Mouse (Mus musculus) T-helper 17 cell (primary cell): ENCODE results near the gene Zcchc3.

ENCODE experiments used
- in situ Hi-C, 2 experiments: fragments of 300-600 bp; cut with MboI, MseI; formaldehyde crosslinking; loops; 1 replicate in 1 of 2; 2 replicates in 1 of 2; pipeline ENCODE4 v1.15.1; 2025; ENCODE audit warnings: high pct_unique_total_duplicates in 2 of 2

The Zcchc3 gene

DNA sequence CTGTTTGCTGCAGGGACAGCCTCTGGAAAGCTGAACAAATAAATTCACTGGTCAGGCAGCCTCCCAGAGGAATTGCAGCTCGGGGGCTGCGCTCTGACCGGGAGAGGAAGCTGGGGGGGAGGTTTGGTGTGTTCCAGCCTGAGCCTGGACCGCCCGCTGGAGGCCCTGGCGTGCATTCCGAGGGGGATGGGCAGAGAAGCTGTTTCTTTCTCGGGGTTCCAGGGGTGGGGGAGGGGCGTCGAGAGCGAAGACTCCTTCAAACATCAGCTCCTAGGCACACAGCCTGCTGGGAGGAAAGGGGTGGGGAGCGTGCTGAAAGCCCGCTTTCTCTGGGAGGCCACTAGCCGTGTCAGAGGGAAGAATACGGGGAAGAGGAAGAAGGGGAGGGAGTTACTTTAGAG is 3.9 kb downstream of the Zcchc3 start:
- in situ Hi-C loops = loop anchor here in 1 of 2 experiments (10.0 kb wide), 1 partner anchor 1386 kb away; no protein-coding TSS in a partner anchor

DNA sequence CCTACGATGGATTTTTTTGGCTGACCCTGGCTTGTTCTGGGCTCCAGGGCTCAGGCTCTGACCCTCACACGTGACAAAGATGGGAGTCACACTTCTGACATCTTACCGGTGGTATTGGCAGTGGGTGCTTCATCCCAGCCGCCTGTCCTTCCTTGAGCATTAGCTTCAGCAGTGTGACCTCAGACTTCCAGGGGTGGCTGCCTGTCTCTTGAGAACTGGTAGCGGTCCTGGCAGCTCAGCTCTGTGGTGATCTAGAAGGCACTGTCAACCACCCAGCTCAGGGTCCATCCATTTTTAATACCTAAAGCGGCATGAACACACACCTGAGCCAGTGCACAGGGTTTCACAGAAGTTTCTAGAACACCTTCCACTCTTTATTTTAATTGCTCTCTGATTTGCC is 5.0 kb downstream of the Zcchc3 start:
- in situ Hi-C loops = loop anchor here in 1 of 2 experiments (10.0 kb wide), 1 partner anchor 1385 kb away; no protein-coding TSS in a partner anchor

DNA sequence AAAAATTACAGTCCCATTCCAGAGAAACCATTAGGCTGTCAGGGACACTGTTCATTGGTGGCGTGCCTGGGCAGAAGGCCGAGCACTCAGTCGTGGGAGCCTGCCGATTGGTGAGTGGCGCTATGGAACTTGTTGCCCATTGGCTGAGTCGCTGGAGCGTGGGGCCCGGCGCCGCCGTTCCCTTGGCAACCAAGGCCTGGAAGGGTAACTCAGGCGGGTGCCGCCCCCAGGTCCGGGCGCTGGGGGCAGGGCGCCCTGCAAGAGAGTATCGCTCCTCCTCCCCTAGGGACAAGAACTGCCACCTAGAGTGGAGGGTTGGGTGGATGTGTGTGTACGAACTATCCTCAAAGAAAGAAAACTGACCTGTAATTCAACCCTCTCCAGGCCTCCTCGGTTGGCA is 8.7 kb downstream of the Zcchc3 start:
- in situ Hi-C loops = no loop called here

DNA sequence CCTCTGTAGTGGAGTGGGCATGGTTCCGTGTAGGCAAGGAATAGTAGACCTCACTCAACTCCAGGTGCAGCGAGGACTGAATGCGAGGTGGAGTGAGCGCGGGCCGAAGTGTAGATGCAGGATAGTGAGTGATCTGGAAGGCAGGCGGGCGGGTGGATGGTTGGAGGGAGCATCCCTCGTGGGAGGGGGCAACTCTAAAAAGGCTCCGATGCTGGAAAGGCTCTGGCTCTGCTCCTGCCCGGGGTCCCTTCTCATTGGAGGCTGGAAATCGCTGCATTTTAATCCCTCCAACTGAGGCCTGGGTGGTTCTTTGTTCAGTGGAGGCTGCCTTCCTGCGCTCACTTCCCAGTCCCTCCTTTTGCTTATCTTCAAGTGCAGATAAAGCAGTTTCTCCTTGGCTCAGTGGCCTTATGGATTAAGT is 15.7 kb downstream of the Zcchc3 start:
- in situ Hi-C loops = loop anchor here in 1 of 2 experiments (5.0 kb wide), 1 partner anchor 62 kb away; no protein-coding TSS in a partner anchor

DNA sequence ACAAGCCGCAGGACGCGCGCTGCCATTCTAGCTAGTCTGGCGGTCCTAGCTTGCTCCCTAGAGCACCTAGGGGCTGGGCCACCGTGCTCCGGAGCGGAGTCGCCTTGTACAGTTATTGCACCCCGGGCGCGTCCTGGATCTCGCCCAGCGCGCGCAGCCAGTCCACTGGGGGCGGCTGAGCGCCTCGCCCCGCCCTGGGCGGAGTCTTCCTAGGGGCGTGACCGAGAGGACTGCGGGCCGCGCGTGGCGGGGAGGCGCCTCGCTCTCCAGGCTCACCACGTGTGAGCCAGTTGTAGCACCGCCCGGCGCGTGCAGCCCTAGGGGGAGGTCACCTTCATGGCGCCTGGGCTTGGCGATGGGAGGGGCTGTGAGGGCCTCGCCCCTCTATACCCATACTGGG is 16.1 kb downstream of the Zcchc3 start:
- in situ Hi-C loops = loop anchor here in 1 of 2 experiments (5.0 kb wide), 1 partner anchor 61 kb away; no protein-coding TSS in a partner anchor

DNA sequence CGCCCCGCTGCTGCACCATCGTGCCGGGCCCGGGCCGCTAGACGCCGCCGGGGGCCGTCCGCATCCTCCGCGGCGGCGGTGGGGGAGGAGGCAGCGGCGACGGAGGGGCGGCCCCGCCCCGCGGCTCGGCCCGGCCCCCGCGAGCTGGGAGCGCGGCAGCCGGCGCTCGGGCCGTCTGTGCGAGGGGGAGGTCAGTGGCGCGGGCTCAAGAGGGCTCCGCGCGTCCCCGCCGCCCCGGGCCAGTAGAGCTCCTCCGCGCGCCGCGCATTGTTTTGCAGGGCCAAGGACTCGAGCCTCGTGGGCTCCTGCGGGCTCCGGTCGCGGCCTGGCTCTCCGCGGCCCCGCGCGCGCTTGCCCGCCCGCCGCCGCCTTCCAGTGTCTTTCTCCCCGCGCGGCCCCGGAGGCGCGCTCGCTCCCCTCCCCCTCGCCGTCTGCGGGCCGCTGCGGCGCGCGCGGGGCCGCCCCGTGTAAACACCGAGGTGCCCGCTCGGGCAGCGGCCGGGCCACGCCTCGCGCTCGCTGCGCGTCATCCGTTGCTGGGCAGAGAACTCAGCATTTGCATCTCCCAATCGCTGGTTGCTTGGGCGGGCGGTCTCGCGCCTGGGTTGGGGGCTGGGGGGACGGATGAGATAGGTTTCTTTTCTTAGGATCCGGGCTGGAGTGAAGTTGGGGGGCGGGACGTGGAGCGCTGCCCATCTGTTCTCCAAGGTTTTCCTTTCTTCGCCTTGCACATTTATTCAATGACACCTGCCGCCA is 17.0 kb downstream of the Zcchc3 start, which contains the start of gene Sox12:
TSS of gene Sox12 (minus strand) at position 384 of the 756 bp plus-strand sequence.
- in situ Hi-C loops = loop anchor here in 1 of 2 experiments (5.0 kb wide), 1 partner anchor 61 kb away; no protein-coding TSS in a partner anchor

DNA sequence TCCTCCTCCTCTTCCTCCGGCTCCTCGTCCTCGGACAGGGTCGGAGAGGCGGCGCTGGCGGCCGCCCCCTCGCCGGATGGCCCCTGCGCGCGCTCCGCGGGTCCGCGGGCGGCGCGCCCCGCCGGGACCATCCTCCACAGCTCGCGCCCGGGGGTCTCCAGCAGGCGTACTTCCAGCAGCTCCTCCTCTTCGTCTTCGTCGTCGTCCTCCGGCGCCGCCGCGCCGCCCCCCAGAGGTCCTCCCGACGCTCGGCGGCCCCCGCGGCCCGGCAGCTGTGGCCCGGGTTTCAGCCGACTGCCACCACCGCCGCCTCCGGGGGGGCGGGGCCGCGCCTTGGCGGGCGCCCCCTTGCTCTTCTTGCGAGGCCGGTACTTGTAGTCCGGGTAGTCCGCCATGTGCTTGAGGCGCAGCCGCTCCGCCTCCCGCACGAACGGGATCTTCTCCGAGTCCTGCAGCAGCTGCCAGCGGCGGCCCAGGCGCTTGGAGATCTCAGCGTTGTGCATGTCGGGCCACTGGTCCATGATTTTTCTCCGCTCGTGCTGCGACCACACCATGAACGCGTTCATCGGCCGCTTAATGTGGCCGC is 17.7 kb downstream of the Zcchc3 start:
- in situ Hi-C loops = loop anchor here in 1 of 2 experiments (5.0 kb wide), 1 partner anchor 60 kb away; no protein-coding TSS in a partner anchor

DNA sequence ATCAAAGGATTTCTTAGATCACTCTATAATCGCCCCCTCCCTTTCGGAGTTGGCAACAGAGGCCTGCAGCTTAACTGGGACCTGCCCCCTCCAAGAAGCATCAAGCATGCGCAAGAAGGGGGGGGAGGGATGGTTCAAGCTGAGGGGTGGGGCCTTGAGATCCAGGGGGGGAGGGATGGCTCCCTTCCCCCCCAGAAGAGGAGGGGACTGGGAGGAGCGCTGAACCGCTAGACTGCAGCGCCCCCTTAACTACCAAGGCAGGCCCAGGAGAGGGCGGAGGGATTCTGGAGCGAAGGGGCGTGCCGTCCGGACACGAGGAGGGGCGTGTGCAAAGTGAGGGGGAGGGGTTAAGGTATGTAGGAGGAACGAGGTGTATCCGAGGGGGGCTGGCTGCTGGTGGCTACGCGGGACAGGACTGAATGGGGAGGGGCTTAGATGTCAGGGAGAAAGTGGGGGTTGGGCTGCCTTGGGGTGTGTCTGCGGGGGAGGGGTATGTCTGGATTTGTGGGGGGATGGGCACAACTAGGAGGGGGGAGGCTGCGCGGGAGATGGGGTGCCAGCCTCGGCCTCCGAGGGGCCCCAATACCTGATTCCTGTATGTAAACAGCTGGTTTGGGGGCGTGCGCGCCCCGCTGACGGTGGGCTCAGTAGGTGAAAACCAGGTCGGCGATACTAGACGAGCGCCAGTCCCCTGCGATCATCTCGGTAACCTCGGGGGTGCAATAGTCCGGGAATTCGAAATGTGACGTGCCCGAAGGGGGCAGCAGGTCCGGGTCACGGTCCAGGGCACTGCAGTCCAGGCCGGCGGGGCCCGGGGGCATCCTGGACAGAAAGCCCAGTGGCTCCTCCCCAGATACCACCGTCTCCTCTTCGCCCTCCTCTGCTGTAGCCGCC is 18.5 kb downstream of the Zcchc3 start:
- in situ Hi-C loops = loop anchor here in 1 of 2 experiments (5.0 kb wide), 1 partner anchor 59 kb away; no protein-coding TSS in a partner anchor

DNA sequence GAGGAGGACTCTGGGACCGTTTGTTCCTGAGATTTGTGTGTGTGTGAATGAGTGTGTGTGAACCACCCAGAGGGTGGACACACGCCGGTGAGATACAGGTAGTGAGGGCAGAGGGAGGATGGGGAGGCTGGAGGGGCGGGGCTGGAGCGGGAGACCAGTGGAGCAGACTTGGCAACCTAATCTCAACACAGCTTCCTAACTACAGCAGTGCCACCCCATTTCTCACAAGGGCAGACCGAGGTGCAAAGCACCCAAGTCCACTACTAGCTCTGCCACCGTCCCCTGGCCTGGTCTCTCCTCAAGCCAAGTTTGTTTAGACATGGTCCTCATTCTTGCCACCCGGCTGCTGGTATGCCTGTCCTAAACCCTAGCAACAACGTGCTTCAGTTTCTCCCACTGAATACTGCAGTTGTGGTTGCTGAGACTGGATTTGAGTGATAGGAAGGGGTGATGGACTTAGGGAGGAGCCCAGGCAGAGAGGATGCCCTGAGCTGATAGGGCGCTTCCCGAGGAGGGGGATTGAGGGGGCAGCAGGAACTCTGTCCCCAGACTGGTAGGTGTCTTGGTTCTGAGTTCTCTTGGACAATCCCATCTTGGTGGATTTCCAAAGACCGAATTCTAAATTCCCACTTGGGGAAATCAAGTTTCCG is 19.4 kb downstream of the Zcchc3 start:
- in situ Hi-C loops = loop anchor here in 1 of 2 experiments (5.0 kb wide), 1 partner anchor 58 kb away; no protein-coding TSS in a partner anchor

DNA sequence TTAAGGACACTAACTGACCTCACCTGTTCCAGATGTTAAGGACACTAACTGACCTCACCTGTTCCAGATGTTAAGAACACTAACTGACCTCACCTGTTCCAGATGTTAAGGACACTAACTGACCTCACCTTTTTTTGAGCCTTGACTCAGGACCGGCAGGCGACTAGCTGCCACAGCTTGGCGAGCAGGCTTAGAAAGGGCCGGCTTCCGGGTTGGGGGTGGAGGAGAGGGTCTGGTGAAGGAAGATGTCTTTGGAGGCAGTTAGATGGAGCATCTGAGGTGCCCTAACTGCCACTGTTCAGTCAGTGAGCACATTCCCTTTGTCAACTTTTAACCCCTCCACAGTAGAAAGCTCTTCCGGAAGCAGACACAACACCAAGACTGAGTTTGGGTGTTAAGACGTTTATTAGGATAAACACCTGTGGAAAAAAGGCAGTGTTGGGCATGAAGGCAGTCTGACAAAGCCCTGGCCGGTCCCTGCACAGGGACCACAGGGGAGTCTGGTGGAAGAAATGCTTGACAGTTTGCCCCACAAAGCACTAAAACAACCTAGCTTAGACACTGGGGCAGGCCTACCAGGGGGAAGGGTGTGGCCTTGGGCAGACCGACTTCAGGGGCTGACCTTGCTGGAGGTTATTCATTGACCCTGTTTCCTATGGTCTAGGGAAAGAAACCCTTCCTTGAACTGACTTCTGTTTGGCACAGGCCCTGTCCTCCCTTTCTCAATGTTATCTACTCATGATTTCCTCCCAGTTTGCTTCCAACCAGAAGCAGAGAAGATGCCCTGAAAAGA is 21.4 kb downstream of the Zcchc3 start:
- in situ Hi-C loops = loop anchor here in 1 of 2 experiments (5.0 kb wide), 1 partner anchor 54 kb away; no protein-coding TSS in a partner anchor

DNA sequence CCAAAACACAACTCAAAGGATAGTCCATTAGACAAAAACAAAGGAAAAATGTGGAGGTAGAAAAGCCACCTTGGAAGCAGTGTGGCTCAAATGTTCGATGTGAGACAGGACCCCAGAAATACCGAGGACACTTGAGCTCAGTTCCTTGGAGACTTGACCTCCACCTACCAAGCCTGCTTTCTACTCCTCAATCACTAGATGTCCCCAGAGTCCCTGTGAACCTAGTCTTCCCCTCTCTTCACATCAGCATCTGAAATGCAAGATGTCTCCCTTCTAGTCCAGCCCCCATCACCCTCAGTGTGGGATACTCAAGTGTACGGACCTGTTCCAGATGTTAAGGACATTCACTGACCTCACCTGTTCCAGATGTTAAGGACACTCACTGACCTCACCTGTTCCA is 22.0 kb downstream of the Zcchc3 start:
- in situ Hi-C loops = loop anchor here in 1 of 2 experiments (5.0 kb wide), 1 partner anchor 55 kb away; no protein-coding TSS in a partner anchor

DNA sequence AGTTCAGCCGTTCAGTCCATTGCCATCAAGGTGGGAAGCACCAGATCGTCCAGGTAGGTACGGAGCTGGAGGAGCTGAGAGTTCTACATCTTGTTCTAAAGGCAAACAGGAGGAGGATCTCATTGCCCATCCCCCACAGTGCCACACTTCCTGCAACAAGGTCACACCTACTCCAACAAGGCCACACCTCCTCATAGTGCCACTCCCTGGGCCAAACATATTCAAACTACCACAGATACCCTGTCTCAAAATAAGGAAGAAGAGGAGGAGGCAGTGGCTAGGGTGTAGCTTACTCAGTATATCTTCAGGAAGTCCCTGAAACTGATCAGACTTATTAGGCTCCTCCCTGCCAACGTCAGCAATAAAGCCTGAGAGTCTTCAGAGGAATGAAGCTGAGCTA is 30.6 kb downstream of the Zcchc3 start:
- in situ Hi-C loops = loop anchor here in 1 of 2 experiments (5.0 kb wide), 1 partner anchor 98 kb away; no protein-coding TSS in a partner anchor

DNA sequence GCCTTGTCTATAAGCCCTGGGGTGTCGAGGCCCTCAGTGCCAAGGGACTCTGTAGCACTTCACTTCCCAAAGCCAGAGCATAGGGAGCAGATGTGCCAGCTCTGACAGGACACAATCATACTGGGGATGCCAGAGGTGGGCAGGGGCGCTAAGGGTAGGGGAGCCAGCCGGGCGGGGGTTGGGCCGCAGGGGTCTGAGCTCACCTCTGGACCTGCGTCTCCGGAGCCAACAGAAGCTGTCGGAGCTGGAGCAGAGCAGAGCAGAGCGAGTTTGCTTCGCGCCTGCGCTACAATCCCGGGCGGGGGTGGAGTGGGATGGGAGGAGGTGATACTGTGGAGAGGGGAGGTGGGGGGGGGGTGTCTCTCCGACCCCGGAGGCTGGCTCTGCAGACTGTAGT is 38.5 kb downstream of the Zcchc3 start, which contains the start of gene Nrsn2:
TSS of gene Nrsn2 (minus strand) at position 294 of the 397 bp plus-strand sequence.
- in situ Hi-C loops = loop anchor here in 1 of 2 experiments (10.0 kb wide), 1 partner anchor 352 kb away; no protein-coding TSS in a partner anchor

DNA sequence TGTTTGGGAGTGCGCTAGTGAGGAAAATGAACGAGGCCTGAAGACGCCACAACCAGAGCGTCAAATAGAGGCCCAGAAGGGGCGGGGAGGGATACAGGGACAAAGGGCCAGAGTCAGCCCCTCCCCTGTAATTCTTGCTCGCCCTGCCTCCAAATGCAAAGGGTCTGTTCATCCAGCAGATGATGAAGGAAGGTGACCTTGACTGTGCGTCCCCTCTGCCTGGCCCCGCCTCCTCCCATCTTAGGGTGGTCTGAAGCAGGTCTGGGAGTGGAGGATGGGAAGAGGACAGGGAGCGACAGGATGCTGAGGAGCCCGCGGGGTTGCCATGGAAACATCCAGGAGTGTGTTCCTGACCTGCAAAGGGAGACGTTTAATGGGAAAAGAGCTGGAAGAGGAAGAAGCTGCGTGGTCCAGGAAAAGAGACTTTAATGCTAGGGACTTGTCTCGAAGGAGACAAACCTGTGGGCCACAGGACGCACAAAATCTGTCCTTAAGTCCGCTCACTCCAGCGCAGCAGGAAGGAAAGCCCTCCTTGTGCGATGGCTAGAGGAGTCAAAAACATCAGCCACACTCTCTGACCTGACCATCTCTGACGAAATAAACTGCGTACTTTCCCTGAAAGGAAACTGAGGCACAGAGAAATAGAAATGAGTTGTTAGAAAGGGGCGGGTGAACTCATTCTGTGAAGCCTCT is 39.0 kb downstream of the Zcchc3 start:
- in situ Hi-C loops = loop anchor here in 1 of 2 experiments (10.0 kb wide), 1 partner anchor 351 kb away; no protein-coding TSS in a partner anchor

DNA sequence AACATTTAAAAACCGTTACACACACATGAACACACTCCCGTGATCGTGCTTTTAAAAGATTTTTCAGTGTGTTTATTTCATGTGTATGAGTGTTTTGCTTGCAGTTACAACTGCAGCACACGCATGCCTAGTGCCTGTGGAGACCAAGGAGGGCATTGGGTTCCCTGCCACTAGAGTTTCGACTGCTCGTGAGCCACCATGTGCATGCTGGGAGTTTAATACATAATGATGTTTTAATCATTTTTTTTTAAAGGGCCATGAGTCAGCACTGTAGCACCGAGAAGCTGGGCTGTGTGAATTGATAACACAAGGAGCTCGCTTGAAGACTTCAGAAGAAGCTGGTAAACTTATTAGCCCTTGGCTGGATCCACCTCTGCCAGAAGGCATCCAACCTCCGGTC is 41.3 kb downstream of the Zcchc3 start:
- in situ Hi-C loops = loop anchor here in 1 of 2 experiments (10.0 kb wide), 1 partner anchor 349 kb away; no protein-coding TSS in a partner anchor

DNA sequence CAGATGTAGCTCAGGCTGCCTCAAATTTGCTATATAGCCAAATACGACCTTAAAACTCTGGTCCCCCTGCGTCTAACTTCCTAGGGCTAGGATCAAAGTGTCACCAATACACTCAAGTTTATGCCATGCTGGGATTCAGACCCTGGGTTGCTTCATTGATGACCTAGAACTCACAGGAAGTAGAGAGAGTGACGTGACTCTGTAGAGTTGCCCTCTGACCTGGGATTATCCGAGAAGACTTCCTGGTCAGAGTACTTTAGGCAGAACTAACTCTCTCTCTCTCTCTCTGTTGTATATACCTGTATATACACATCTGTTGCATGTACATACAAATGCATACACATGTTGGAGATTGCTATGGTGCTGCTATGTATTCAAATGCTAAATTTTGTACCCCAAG is 42.2 kb downstream of the Zcchc3 start:
- in situ Hi-C loops = loop anchor here in 1 of 2 experiments (10.0 kb wide), 1 partner anchor 348 kb away; no protein-coding TSS in a partner anchor

DNA sequence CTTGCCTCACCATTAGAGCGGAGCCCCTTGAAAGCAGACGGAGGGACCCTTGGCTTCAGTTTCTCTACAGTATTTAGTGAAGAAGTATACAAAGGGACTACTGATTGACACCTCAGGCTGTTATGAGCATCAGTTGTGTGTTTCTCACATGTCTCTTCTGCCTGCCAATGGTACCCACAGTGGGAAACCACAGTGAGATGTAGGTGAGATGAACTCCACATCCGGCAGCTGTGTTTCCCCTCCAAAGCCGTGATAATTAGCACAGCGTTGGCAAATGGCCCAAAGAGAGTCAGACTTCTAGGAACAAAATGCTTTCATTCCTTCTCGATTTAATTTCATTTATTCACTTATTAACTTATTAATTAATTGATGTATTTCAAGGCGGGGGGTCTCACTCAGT is 42.7 kb downstream of the Zcchc3 start:
- in situ Hi-C loops = loop anchor here in 1 of 2 experiments (10.0 kb wide), 1 partner anchor 347 kb away; no protein-coding TSS in a partner anchor

DNA sequence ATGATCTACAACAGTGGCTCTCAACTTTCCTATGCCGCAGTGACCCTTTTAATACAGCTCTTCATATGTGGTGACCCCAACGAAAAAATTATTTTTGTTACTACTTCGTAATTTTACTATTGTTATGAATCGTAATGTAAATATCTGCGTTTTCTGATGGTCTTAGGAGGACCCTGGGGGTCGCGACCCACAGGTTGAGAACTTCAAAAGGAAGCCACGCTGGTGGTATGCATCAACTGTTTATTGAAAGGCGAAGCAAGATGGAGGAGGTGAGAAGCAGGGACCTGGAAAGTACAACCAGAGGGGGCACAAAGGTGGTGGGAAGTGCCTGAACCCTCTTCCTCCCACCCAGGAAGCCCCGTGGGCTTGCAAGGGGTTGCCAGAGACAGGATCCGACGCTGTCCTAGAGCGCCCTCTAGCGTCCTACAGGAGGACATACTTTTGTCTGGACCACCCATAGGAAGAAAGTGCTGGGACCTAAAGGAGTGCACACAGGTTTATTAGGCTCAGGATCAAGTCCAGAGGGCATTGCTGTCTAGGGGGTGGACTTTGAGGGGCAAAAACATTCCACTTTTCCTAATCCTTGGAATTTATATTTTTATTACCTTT is 46.2 kb downstream of the Zcchc3 start:
- in situ Hi-C loops = loop anchor here (10.0 kb wide), 4 partner anchors 254 to 494 kb away; partner anchors contain the start of gene Srxn1 (in 1 of the 2)
